Mouse (Mus musculus): ENCODE results near the gene 2610021A01Rik.
"Not testable (repeated sequence)": the region's sequence is repeated elsewhere in the genome, so short reads cannot be mapped to it uniquely, and the experiment has no call there.

- TF ChIP-seq CTCF (IDR thresholded peaks at IDR 0.05; ENCODE audit: control insufficient read depth, insufficient read depth, insufficient read length); USF1 (IDR thresholded peaks at IDR 0.05; ENCODE audit: low read depth); MAX (IDR thresholded peaks at IDR 0.05); CEBPB (IDR thresholded peaks at IDR 0.05; ENCODE audit: low read depth); MYOD1 (IDR thresholded peaks at IDR 0.05; ENCODE audit: control insufficient read depth, insufficient read length, low read depth); MYOG (IDR thresholded peaks at IDR 0.05; ENCODE audit: control insufficient read depth, extremely low read depth, insufficient read length): not testable (repeated sequence)
These were observed 17.2 kb downstream of the 2610021A01Rik start for GRCm38 (mm10) chr7:41616241-41616640.

Data from C2C12 (cell line).